Comparison of ENCODE assay signal across 13 mouse cellular contexts in the genomic region with DNA sequence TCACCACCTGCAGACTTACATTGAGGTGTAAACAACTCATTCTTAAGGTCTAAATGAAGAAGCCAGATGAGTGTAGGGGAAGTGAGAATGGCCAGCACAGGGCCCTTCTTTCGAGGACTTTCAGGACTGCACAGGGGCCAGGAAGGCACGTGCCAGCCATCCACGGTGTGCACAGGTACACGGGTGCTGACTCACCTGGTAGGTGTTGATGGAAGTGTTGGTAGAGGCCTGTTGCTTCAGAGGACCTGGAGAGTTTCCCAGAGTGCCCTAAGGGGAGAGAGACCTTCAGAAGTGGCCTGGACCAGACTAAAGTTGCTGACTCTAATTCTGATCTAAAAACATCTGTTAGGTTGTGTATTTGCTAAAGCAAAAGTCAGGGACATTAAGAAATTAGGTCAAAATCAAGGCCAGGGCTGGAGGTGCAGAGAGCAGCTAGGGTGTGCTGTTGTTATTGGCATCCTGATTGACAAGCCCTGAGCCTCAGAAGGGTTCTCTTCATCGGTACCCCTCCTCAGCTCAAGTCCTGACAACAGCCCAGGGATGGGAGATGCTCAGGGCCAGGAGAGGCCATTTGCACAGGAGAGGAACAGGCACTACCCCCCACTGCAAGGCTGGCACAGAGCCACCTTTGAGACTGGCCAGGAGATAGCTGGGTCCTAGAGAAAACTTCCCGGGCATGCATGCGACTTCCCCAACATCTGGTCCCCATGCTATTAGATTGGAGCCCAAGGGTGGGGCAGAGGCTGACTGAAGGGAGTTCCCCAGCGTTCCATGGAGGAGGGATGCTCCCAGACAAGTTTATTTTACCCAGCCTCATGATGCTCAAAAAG. TPM values are rescaled to one million over a fixed set of nuclear protein-coding genes. Genes with fewer than 3 reads are reported as not detected.
DNase-seq lines count a peak whose midpoint lies in the region; ATAC-seq and TF ChIP-seq lines count a peak whose summit lies in the region.
"Had no signal": no experiment of that assay in that cellular context is flagged by ENCODE, and none has a peak within 500 bp of the region (broad histone marks: within the 10 kb centered on the region; RNA-seq: fewer than 3 reads in every experiment).

No protein-coding gene starts in this region.

- no peak overlapping the region for H3K9ac ChIP-seq in heart, adult 2 months (ENCODE audit: low read depth, low read length)
- H3K9ac ChIP-seq in intestine, postnatal 0 days (ENCODE audit: low read depth, low read length) = no peak overlapping the region

- intact Hi-C loops in heart, adult 2 months (cut with DNase I) = no loop called here

- no peak for ATAC-seq in intestine, postnatal 0 days
- ATAC-seq: forebrain, embryonic 16.5 days had no signal

- no peaks in the 10 kb centered on the region for H3K79me2 ChIP-seq in heart, adult 2 months (replicated peaks; ENCODE audit: control insufficient read depth, insufficient read depth, low read length)

- H3K4me1 ChIP-seq in heart, adult 2 months (ENCODE audit: control insufficient read depth, insufficient read depth, low read length) = peaks cover 3% of the 10 kb centered on the region; the same call in 1 of the 2 replicates
- H3K4me1 ChIP-seq in heart, embryonic 10.5 days = peaks cover 17% of the 10 kb centered on the region
- no peaks in the 10 kb centered on the region for H3K4me1 ChIP-seq in testis, adult 2 months (ENCODE audit: control insufficient read depth, insufficient read depth, low read length)
- no peaks in the 10 kb centered on the region for H3K4me1 ChIP-seq in intestine, postnatal 0 days (replicated peaks; ENCODE audit: control insufficient read depth, insufficient read depth, low read length)

- no peaks in the 10 kb centered on the region for H3K9me3 ChIP-seq in heart, embryonic 10.5 days
- H3K9me3 ChIP-seq in intestine, postnatal 0 days (ENCODE audit: control insufficient read depth) = no peaks in the 10 kb centered on the region

- H3K36me3 ChIP-seq in heart, adult 2 months (ENCODE audit: control insufficient read depth, insufficient read depth, low read length) = no peaks in the 10 kb centered on the region
- no peaks in the 10 kb centered on the region for H3K36me3 ChIP-seq in heart, embryonic 10.5 days
- H3K36me3 ChIP-seq in testis, adult 2 months (ENCODE audit: control insufficient read depth, insufficient read depth, low read length) = no peaks in the 10 kb centered on the region
- no peaks in the 10 kb centered on the region for H3K36me3 ChIP-seq in intestine, postnatal 0 days (ENCODE audit: control insufficient read depth, insufficient read depth)

- peak; percentile 53 to 59 for DNase-seq in heart, adult 2 months
- no peak for DNase-seq in heart, embryonic 10.5 days (ENCODE audit: low spot score)
- DNase-seq in testis, postnatal 14 days (ENCODE audit: low spot score) = no peak
- peak; percentile 52 to 78 for DNase-seq in cerebellum, postnatal 14 days
- peak; percentile 61 for DNase-seq in testis, postnatal 10 days (ENCODE audit: low spot score)
- no peak for DNase-seq in urinary bladder, postnatal 14 days (ENCODE audit: low spot score)

- no peak overlapping the region for H3K4me3 ChIP-seq in heart, adult 2 months
- no peak overlapping the region for H3K4me3 ChIP-seq in heart, embryonic 10.5 days
- H3K4me3 ChIP-seq in testis, adult 2 months (ENCODE audit: control insufficient read depth, low read depth, low read length) = no peak overlapping the region
- no peak overlapping the region for H3K4me3 ChIP-seq in intestine, postnatal 0 days (ENCODE audit: low read depth, low read length)

- peak overlapping the region; percentile 28; the same call in 1 of the 2 replicates for H3K27ac ChIP-seq in heart, adult 2 months
- H3K27ac ChIP-seq in heart, embryonic 10.5 days = no peak overlapping the region
- H3K27ac ChIP-seq in testis, adult 2 months (ENCODE audit: control insufficient read depth, insufficient read depth, low read depth, low read length) = peak overlapping the region; percentile 54; the same call in 1 of the 2 replicates
- H3K27ac ChIP-seq in intestine, postnatal 0 days (ENCODE audit: low read depth, low read length) = no peak overlapping the region
- H3K27ac ChIP-seq: kidney, postnatal 0 days had no signal

- no peak for TF ChIP-seq POLR2A in heart, adult 2 months (IDR thresholded peaks at IDR 0.05; ENCODE audit: insufficient read depth, low read depth, low read length)
- TF ChIP-seq POLR2A in testis, adult 2 months (IDR thresholded peaks at IDR 0.05; ENCODE audit: control insufficient read depth, low read depth, low read length) = no peak

- no peak for TF ChIP-seq CTCF in heart, adult 2 months (IDR thresholded peaks at IDR 0.05)
- no peak for TF ChIP-seq CTCF in testis, adult 2 months (IDR thresholded peaks at IDR 0.05; ENCODE audit: control insufficient read depth, insufficient read depth, insufficient replicate concordance, low read depth, low read length)
- TF ChIP-seq CTCF in intestine, postnatal 0 days (IDR thresholded peaks at IDR 0.05; ENCODE audit: low read depth) = no peak

- no peaks in the 10 kb centered on the region for H3K27me3 ChIP-seq in heart, adult 2 months (ENCODE audit: control insufficient read depth, insufficient read depth, low read length)
- H3K27me3 ChIP-seq in heart, embryonic 10.5 days (ENCODE audit: insufficient read depth, poor library complexity, severe bottlenecking) = no peaks in the 10 kb centered on the region
- no peaks in the 10 kb centered on the region for H3K27me3 ChIP-seq in testis, adult 2 months (ENCODE audit: control insufficient read depth, insufficient read depth, low read length)
- no peaks in the 10 kb centered on the region for H3K27me3 ChIP-seq in intestine, postnatal 0 days (replicated peaks; ENCODE audit: control insufficient read depth, insufficient read depth, low read length)

- TF ChIP-seq EP300 in heart, adult 2 months (IDR thresholded peaks at IDR 0.05; ENCODE audit: insufficient read depth, low read depth, low read length) = no peak

- H3K4me2 ChIP-seq in intestine, postnatal 0 days (replicated peaks; ENCODE audit: low read depth) = no peak overlapping the region

- WGBS in heart, adult 2 months = 56% methylated on average over 8 of the region's 8 CpGs
- WGBS in heart, embryonic 10.5 days = 73% methylated on average over 8 of the region's 8 CpGs
- WGBS in intestine, postnatal 0 days = 64% methylated on average over 8 of the region's 8 CpGs

RNA-seq across cellular contexts. Expression of a gene that starts 5.5 kb away (rescaled TPM):
- total RNA-seq in heart, adult 2 months (2021) = 1 to 10 TPM in 1 of 2 experiments, under 1 TPM in 1; 0.84 to 2.4 TPM
- polyA plus RNA-seq in heart, adult 2 months (2012; rRNA removed) = 3.1 and 3.5 TPM in 2 replicates
- 0.31 TPM in 1 of 2 replicates, not detected in the other for polyA plus RNA-seq in heart, embryonic 10.5 days (2016; fragmentation: Nextera tagmentation; extraction: Ambion mirVana)
- polyA plus RNA-seq in testis, adult 2 months (2012; rRNA removed) = 0.32 and 0.59 TPM in 2 replicates
- 1.0 and 1.1 TPM in 2 replicates for polyA plus RNA-seq in intestine, postnatal 0 days (2015; fragmentation: Nextera tagmentation; extraction: Ambion mirVana)

RNA-seq across cellular contexts. Expression of a gene that starts 12.4 kb away (rescaled TPM):
- not detected for total RNA-seq in heart, adult 2 months (2021)
- 0.06 and 0.15 TPM in 2 replicates for polyA plus RNA-seq in heart, adult 2 months (2012; rRNA removed)
- not detected in 2 replicates for polyA plus RNA-seq in heart, embryonic 10.5 days (2016; fragmentation: Nextera tagmentation; extraction: Ambion mirVana)
- polyA plus RNA-seq in testis, adult 2 months (2012; rRNA removed) = not detected in 2 replicates
- 2.1 and 3.3 TPM in 2 replicates for polyA plus RNA-seq in intestine, postnatal 0 days (2015; fragmentation: Nextera tagmentation; extraction: Ambion mirVana)
- total RNA-seq: heart, postnatal 10 days; left cerebral cortex, postnatal 36 days had no signal
- polyA plus RNA-seq: forebrain, embryonic 16.5 days; kidney, postnatal 0 days; small intestine, adult 2 months had no signal

RNA-seq across cellular contexts. Expression of a gene that starts 45.5 kb away (rescaled TPM):
- total RNA-seq in heart, adult 2 months (2021) = 100 to 1,000 TPM; 198 to 199 TPM
- 71.7 and 106 TPM in 2 replicates for polyA plus RNA-seq in heart, adult 2 months (2012; rRNA removed)
- polyA plus RNA-seq in heart, embryonic 10.5 days (2016; fragmentation: Nextera tagmentation; extraction: Ambion mirVana) = 254 and 270 TPM in 2 replicates
- 42.4 and 43.9 TPM in 2 replicates for polyA plus RNA-seq in testis, adult 2 months (2012; rRNA removed)
- 162 and 186 TPM in 2 replicates for polyA plus RNA-seq in intestine, postnatal 0 days (2015; fragmentation: Nextera tagmentation; extraction: Ambion mirVana)

RNA-seq across cellular contexts. Expression of a gene that starts 47.1 kb away (rescaled TPM):
- total RNA-seq in heart, adult 2 months (2021) = under 1 TPM; 0.42 to 0.96 TPM
- 1.5 and 2.2 TPM in 2 replicates for polyA plus RNA-seq in heart, adult 2 months (2012; rRNA removed)
- 0.42 and 0.72 TPM in 2 replicates for polyA plus RNA-seq in heart, embryonic 10.5 days (2016; fragmentation: Nextera tagmentation; extraction: Ambion mirVana)
- 0.54 and 0.70 TPM in 2 replicates for polyA plus RNA-seq in testis, adult 2 months (2012; rRNA removed)
- 0.90 and 1.0 TPM in 2 replicates for polyA plus RNA-seq in intestine, postnatal 0 days (2015; fragmentation: Nextera tagmentation; extraction: Ambion mirVana)

Comparison
In these comparisons a context has a peak if more than half of its experiments do, and no peak if none do; other contexts are left out.
1. DNase-seq: peak in heart, adult 2 months (2 of 2), cerebellum, postnatal 14 days (2 of 2) and testis, postnatal 10 days (single experiment); none in heart, embryonic 10.5 days (single experiment), testis, postnatal 14 days (single experiment) and urinary bladder, postnatal 14 days (single experiment).
2. H3K27ac ChIP-seq: peak in heart, adult 2 months (single experiment) and testis, adult 2 months (single experiment); none in heart, embryonic 10.5 days (single experiment) and intestine, postnatal 0 days (single experiment).